ENCODE assay signal across 9 mouse cellular contexts in genomic region chr7:19265928-19266822, GRCm38 (mm10). TPM values are rescaled to one million over a fixed set of nuclear protein-coding genes. Genes with fewer than 3 reads are reported as not detected.
A peak's percentile ranks its signal among the peaks of the same experiment; 100 is the strongest.
DNase-seq lines count a peak whose midpoint lies in the region; ATAC-seq and TF ChIP-seq lines count a peak whose summit lies in the region.
"Had no signal": no experiment of that assay in that cellular context is flagged by ENCODE, and none has a peak within 500 bp of the region (broad histone marks: within the 10 kb centered on the region; RNA-seq: fewer than 3 reads in every experiment).

No protein-coding gene starts in this region.

- no peaks in the 10 kb centered on the region for H3K27me3 ChIP-seq in intestine, postnatal 0 days (replicated peaks; ENCODE audit: control insufficient read depth, insufficient read depth, low read length)
- H3K27me3 ChIP-seq in forebrain, postnatal 0 days (ENCODE audit: insufficient read depth, low read length): no peaks in the 10 kb centered on the region
- H3K27me3 ChIP-seq: limb, embryonic 13.5 days had no signal

- TF ChIP-seq CTCF in gastrocnemius, adult 2 months (IDR thresholded peaks at IDR 0.05): no peak
- TF ChIP-seq CTCF in intestine, postnatal 0 days (IDR thresholded peaks at IDR 0.05; ENCODE audit: low read depth): no peak
- TF ChIP-seq CTCF in forebrain, postnatal 0 days (IDR thresholded peaks at IDR 0.05; ENCODE audit: low read depth): no peak

- H3K36me3 ChIP-seq in intestine, postnatal 0 days (ENCODE audit: control insufficient read depth, insufficient read depth): peaks cover 47% of the 10 kb centered on the region
- H3K36me3 ChIP-seq in forebrain, postnatal 0 days (ENCODE audit: insufficient read depth): peaks cover 27% of the 10 kb centered on the region

- intact Hi-C loops in gastrocnemius, adult 2 months (cut with DNase I): no loop called here
- intact Hi-C loops in gastrocnemius, postnatal 36 days (cut with DNase I): no loop called here

- ATAC-seq in intestine, postnatal 0 days: peak; percentile 81
- no peak for ATAC-seq in forebrain, postnatal 0 days

- H3K4me1 ChIP-seq in intestine, postnatal 0 days (replicated peaks; ENCODE audit: control insufficient read depth, insufficient read depth, low read length): 0 out of 2 replicates have a peak, but pooled peaks cover 13% of the 10 kb centered on the region
- peaks cover 15% of the 10 kb centered on the region for H3K4me1 ChIP-seq in forebrain, postnatal 0 days (ENCODE audit: insufficient read depth)

- 38% methylated on average over 10 of the region's 10 CpGs for whole genome bisulfite sequencing in intestine, postnatal 0 days
- 81% methylated on average over 10 of the region's 10 CpGs for WGBS in forebrain, postnatal 0 days

- peak overlapping the region; percentile 93 for H3K27ac ChIP-seq in gastrocnemius, adult 2 months
- H3K27ac ChIP-seq in intestine, postnatal 0 days (ENCODE audit: low read depth, low read length): peak overlapping the region; percentile 79
- no peak overlapping the region for H3K27ac ChIP-seq in forebrain, postnatal 0 days (ENCODE audit: low read depth, low read length)
- H3K27ac ChIP-seq: limb, embryonic 13.5 days had no signal

- H3K9me3 ChIP-seq in intestine, postnatal 0 days (ENCODE audit: control insufficient read depth): no peaks in the 10 kb centered on the region
- H3K9me3 ChIP-seq in forebrain, postnatal 0 days (ENCODE audit: low read length): no peaks in the 10 kb centered on the region
- H3K9me3 ChIP-seq: limb, embryonic 13.5 days had no signal

- peak overlapping the region; percentile 30 for H3K4me3 ChIP-seq in gastrocnemius, adult 2 months
- no peak overlapping the region for H3K4me3 ChIP-seq in intestine, postnatal 0 days (ENCODE audit: low read depth, low read length)
- H3K4me3 ChIP-seq in forebrain, postnatal 0 days (ENCODE audit: low read depth, low read length): no peak overlapping the region
- H3K4me3 ChIP-seq: limb, embryonic 13.5 days had no signal

- peak overlapping the region; percentile 34; the same call in 1 of the 2 replicates for H3K9ac ChIP-seq in intestine, postnatal 0 days (ENCODE audit: low read depth, low read length)
- no peak overlapping the region for H3K9ac ChIP-seq in forebrain, postnatal 0 days
- H3K9ac ChIP-seq: limb, embryonic 13.5 days had no signal

- peak; percentile 66 for DNase-seq in gastrocnemius, adult 2 months
- no peak for DNase-seq in gastrocnemius, postnatal 36 days
- DNase-seq in MEL-GATA-1-ER (ENCODE audit: extremely low read depth, low read depth): peak; percentile 93
- peak; percentile 65 for DNase-seq in lung, postnatal 36 days
- peak; percentile 59 for DNase-seq in thymus, postnatal 25 days
- DNase-seq in ovary, adult 18-20 months (ENCODE audit: low spot score): no peak
- DNase-seq in forebrain, postnatal 0 days: no peak

- peak overlapping the region; percentile 52 for H3K4me2 ChIP-seq in intestine, postnatal 0 days (replicated peaks; ENCODE audit: low read depth)
- no peak overlapping the region for H3K4me2 ChIP-seq in forebrain, postnatal 0 days (ENCODE audit: low read depth)
- H3K4me2 ChIP-seq: limb, embryonic 13.5 days had no signal

RNA-seq across cellular contexts. Expression of gene Vasp, which starts 5.4 kb away (rescaled TPM):
- 10 to 100 TPM; 13.6 to 17.3 TPM for total RNA-seq in gastrocnemius, adult 2 months (2021)
- total RNA-seq in gastrocnemius, postnatal 36 days (2021): 10 to 100 TPM; 15.9 to 20.6 TPM
- polyA plus RNA-seq in intestine, postnatal 0 days (2015; fragmentation: Nextera tagmentation; extraction: Ambion mirVana): 98.5 and 106 TPM in 2 replicates
- total RNA-seq in forebrain, postnatal 0 days (2014; rRNA removed): 40.6 and 45.9 TPM in 2 replicates
- polyA plus RNA-seq in forebrain, postnatal 0 days (2015; fragmentation: Nextera tagmentation; extraction: Ambion mirVana): 30.0 and 30.6 TPM in 2 replicates

RNA-seq across cellular contexts. Expression of gene Ppm1n, which starts 13.7 kb away (rescaled TPM):
- total RNA-seq in gastrocnemius, adult 2 months (2021): under 1 TPM in 1 of 2 experiments, not detected in 1; 0.74 TPM
- under 1 TPM in 1 of 2 experiments, not detected in 1; 0.35 TPM for total RNA-seq in gastrocnemius, postnatal 36 days (2021)
- polyA plus RNA-seq in intestine, postnatal 0 days (2015; fragmentation: Nextera tagmentation; extraction: Ambion mirVana): 0.12 and 0.14 TPM in 2 replicates
- total RNA-seq in forebrain, postnatal 0 days (2014; rRNA removed): 2.3 and 3.2 TPM in 2 replicates
- polyA plus RNA-seq in forebrain, postnatal 0 days (2015; fragmentation: Nextera tagmentation; extraction: Ambion mirVana): 0.69 and 1.1 TPM in 2 replicates
- polyA plus RNA-seq: limb, embryonic 13.5 days had no signal

RNA-seq across cellular contexts. Expression of gene Rtn2, which starts 16.2 kb away (rescaled TPM):
- 1,000 to 10,000 TPM in 1 of 2 experiments, 100 to 1,000 TPM in 1; 987 to 1,150 TPM for total RNA-seq in gastrocnemius, adult 2 months (2021)
- total RNA-seq in gastrocnemius, postnatal 36 days (2021): 1,000 to 10,000 TPM in 1 of 2 experiments, 100 to 1,000 TPM in 1; 974 to 1,054 TPM
- 7.1 and 9.3 TPM in 2 replicates for polyA plus RNA-seq in intestine, postnatal 0 days (2015; fragmentation: Nextera tagmentation; extraction: Ambion mirVana)
- 154 and 163 TPM in 2 replicates for total RNA-seq in forebrain, postnatal 0 days (2014; rRNA removed)
- 126 and 136 TPM in 2 replicates for polyA plus RNA-seq in forebrain, postnatal 0 days (2015; fragmentation: Nextera tagmentation; extraction: Ambion mirVana)

RNA-seq across cellular contexts. Expression of gene Opa3, which starts 38.0 kb away (rescaled TPM):
- 10 to 100 TPM; 41.9 to 52.4 TPM for total RNA-seq in gastrocnemius, adult 2 months (2021)
- 10 to 100 TPM; 36.9 to 39.9 TPM for total RNA-seq in gastrocnemius, postnatal 36 days (2021)
- polyA plus RNA-seq in intestine, postnatal 0 days (2015; fragmentation: Nextera tagmentation; extraction: Ambion mirVana): 26.5 and 27.5 TPM in 2 replicates
- 32.2 and 34.4 TPM in 2 replicates for total RNA-seq in forebrain, postnatal 0 days (2014; rRNA removed)
- 35.1 and 35.8 TPM in 2 replicates for polyA plus RNA-seq in forebrain, postnatal 0 days (2015; fragmentation: Nextera tagmentation; extraction: Ambion mirVana)

RNA-seq across cellular contexts. Expression of gene Fosb, which starts 43.7 kb away (rescaled TPM):
- total RNA-seq in gastrocnemius, adult 2 months (2021): under 1 TPM; 0.22 to 0.59 TPM
- under 1 TPM; 0.15 to 0.31 TPM for total RNA-seq in gastrocnemius, postnatal 36 days (2021)
- 0.12 and 0.54 TPM in 2 replicates for polyA plus RNA-seq in intestine, postnatal 0 days (2015; fragmentation: Nextera tagmentation; extraction: Ambion mirVana)
- total RNA-seq in forebrain, postnatal 0 days (2014; rRNA removed): 1.6 and 5.1 TPM in 2 replicates
- polyA plus RNA-seq in forebrain, postnatal 0 days (2015; fragmentation: Nextera tagmentation; extraction: Ambion mirVana): 0.28 and 0.36 TPM in 2 replicates

Comparison
In these comparisons a context has a peak if more than half of its experiments do, and no peak if none do; other contexts are left out.
1. DNase-seq: peak in gastrocnemius, adult 2 months (single experiment), MEL-GATA-1-ER (single experiment), lung, postnatal 36 days (single experiment) and thymus, postnatal 25 days (single experiment); none in gastrocnemius, postnatal 36 days (0 of 2), ovary, adult 18-20 months (single experiment) and forebrain, postnatal 0 days (single experiment).